Mouse (Mus musculus) brain, embryonic 14.5 days (tissue): ENCODE measurements around the gene Itpr1.

Source experiments
- CTCF ChIP-seq: fragments of 200-500 bp; IDR thresholded peaks from 2 replicates; pipeline ENCODE4 v1.5.1; 2012; ENCODE audit warnings: inconsistent platforms, mild to moderate bottlenecking, moderate library complexity, borderline replicate concordance; ENCODE audit not compliant: insufficient read depth, insufficient read length; ENCODE audit errors: extremely low read depth
- POLR2A ChIP-seq: fragments of 200-500 bp; IDR thresholded peaks from 2 replicates; pipeline ENCODE4 v1.6.1; 2012; ENCODE audit warnings: mild to moderate bottlenecking, inconsistent platforms, borderline replicate concordance; ENCODE audit not compliant: poor library complexity, insufficient read depth, insufficient read length, severe bottlenecking; ENCODE audit errors: extremely low read depth

GRCm38 (mm10) chr6:108510101-108510500 is 297.2 kb downstream of the Itpr1 start:
- TF ChIP-seq POLR2A (no peak), CTCF (no peak)
